Mouse (Mus musculus): ENCODE results near the gene Elmod3.

Elmod3 gene

GRCm38 (mm10) chr6:72570644-72571397 is 27.4 kb downstream of the Elmod3 start:
- no peak for DNase-seq (ENCODE audit: low spot score in 2 of 2)

- no peak for DNase-seq (ENCODE audit: low spot score in 2 of 2)
These were observed 29.5 kb downstream of the Elmod3 start for GRCm38 (mm10) chr6:72568736-72569135.

- no peak for DNase-seq (ENCODE audit: low spot score in 2 of 2)
These were observed 30.7 kb downstream of the Elmod3 start for GRCm38 (mm10) chr6:72567508-72567907.

GRCm38 (mm10) chr6:72566044-72566443 is 32.2 kb downstream of the Elmod3 start:
- peak; percentile 80 for DNase-seq (ENCODE audit: low spot score in 2 of 2)

GRCm38 (mm10) chr6:72565506-72565905 is 32.7 kb downstream of the Elmod3 start:
- DNase-seq (ENCODE audit: low spot score in 2 of 2), result no peak

- DNase-seq (ENCODE audit: low spot score in 2 of 2), result no peak
These were observed 35.3 kb downstream of the Elmod3 start for GRCm38 (mm10) chr6:72562894-72563293.

GRCm38 (mm10) chr6:72562486-72562885 is 35.7 kb downstream of the Elmod3 start:
- no peak for DNase-seq (ENCODE audit: low spot score in 2 of 2)

- no peak for DNase-seq (ENCODE audit: low spot score in 2 of 2)
These were observed 37.4 kb downstream of the Elmod3 start for GRCm38 (mm10) chr6:72560801-72561200.

GRCm38 (mm10) chr6:72553079-72553412 is 45.2 kb downstream of the Elmod3 start:
- DNase-seq (ENCODE audit: low spot score in 2 of 2), result no peak

- DNase-seq (ENCODE audit: low spot score in 2 of 2), result peak; percentile 33 to 45
These were observed 45.8 kb downstream of the Elmod3 start for GRCm38 (mm10) chr6:72552171-72553078.

GRCm38 (mm10) chr6:72550503-72551100 is 47.6 kb downstream of the Elmod3 start:
- DNase-seq (ENCODE audit: low spot score in 2 of 2), result no peak

- no peak for DNase-seq (ENCODE audit: low spot score in 2 of 2)
These were observed 48.2 kb downstream of the Elmod3 start for GRCm38 (mm10) chr6:72550025-72550424.

- DNase-seq (ENCODE audit: low spot score in 2 of 2), result no peak
These were observed 49.1 kb downstream of the Elmod3 start for GRCm38 (mm10) chr6:72549041-72549580.

GRCm38 (mm10) chr6:72547862-72548261 is 50.4 kb downstream of the Elmod3 start:
- no peak for DNase-seq (ENCODE audit: low spot score in 2 of 2)

GRCm38 (mm10) chr6:72547121-72547520 is 51.1 kb downstream of the Elmod3 start:
- DNase-seq (ENCODE audit: low spot score in 2 of 2), result no peak

- DNase-seq (ENCODE audit: low spot score in 2 of 2), result no peak
These were observed 52.8 kb downstream of the Elmod3 start for GRCm38 (mm10) chr6:72545377-72545776.

- no peak for DNase-seq (ENCODE audit: low spot score in 2 of 2)
These were observed 53.8 kb downstream of the Elmod3 start, which contains the start of gene Capg for GRCm38 (mm10) chr6:72544283-72544987. Gene Capg, plus strand, starts transcription at chr6:72544391.

- DNase-seq (ENCODE audit: low spot score in 2 of 2), result no peak
These were observed 54.9 kb downstream of the Elmod3 start for GRCm38 (mm10) chr6:72543265-72543850.

GRCm38 (mm10) chr6:72538562-72539031 is 59.6 kb downstream of the Elmod3 start:
- peak; percentile 91 to 96 for DNase-seq (ENCODE audit: low spot score in 2 of 2)

- no peak for DNase-seq (ENCODE audit: low spot score in 2 of 2)
These were observed 60.2 kb downstream of the Elmod3 start for GRCm38 (mm10) chr6:72537998-72538500.

GRCm38 (mm10) chr6:72535165-72535564 is 63.0 kb downstream of the Elmod3 start:
- peak in 1 of 2 experiments; percentile 62 for DNase-seq (ENCODE audit: low spot score in 2 of 2)

All from right cerebral cortex, postnatal 36 days (tissue).